Mouse (Mus musculus) testis, adult 2 months (tissue): ENCODE data around the gene Ugt1a5. TPM values are rescaled to one million over a fixed set of nuclear protein-coding genes. Genes with fewer than 3 reads are reported as not detected.
A peak's percentile ranks its signal among the peaks of the same experiment; 100 is the strongest.

Experiments used
- H3K27ac ChIP-seq: fragments of 200-500 bp; 2 replicates; pipeline ENCODE4 v1.5.1; 2012; ENCODE audit warnings: low read depth, low read length; ENCODE audit not compliant: control insufficient read depth, insufficient read depth
- H3K27me3 ChIP-seq: fragments of 200-500 bp; 2 replicates; pipeline ENCODE4 v1.6.1; 2012; ENCODE audit warnings: mild to moderate bottlenecking, low read length, moderate library complexity; ENCODE audit not compliant: control insufficient read depth, insufficient read depth
- H3K36me3 ChIP-seq: fragments of 200-500 bp; 2 replicates; pipeline ENCODE4 v1.6.1; 2012; ENCODE audit warnings: mild to moderate bottlenecking, low read length; ENCODE audit not compliant: control insufficient read depth, insufficient read depth
- H3K4me1 ChIP-seq: fragments of 200-500 bp; 2 replicates; pipeline ENCODE4 v1.6.1; 2012; ENCODE audit warnings: low read length; ENCODE audit not compliant: control insufficient read depth, insufficient read depth
- H3K4me3 ChIP-seq: fragments of 200-500 bp; 2 replicates; pipeline ENCODE4 v1.5.1; 2012; ENCODE audit warnings: low read depth, mild to moderate bottlenecking, low read length, moderate library complexity, mixed read lengths; ENCODE audit not compliant: control insufficient read depth
- CTCF ChIP-seq: fragments of 200-500 bp; IDR thresholded peaks from 2 replicates; pipeline ENCODE4 v1.5.1; 2012; ENCODE audit warnings: low read depth, mild to moderate bottlenecking, inconsistent platforms, low read length, moderate library complexity; ENCODE audit not compliant: control insufficient read depth, insufficient read depth, insufficient replicate concordance
- POLR2A ChIP-seq: fragments of 200-500 bp; IDR thresholded peaks from 2 replicates; pipeline ENCODE4 v1.6.1; 2012; ENCODE audit warnings: low read depth, mild to moderate bottlenecking, inconsistent platforms, low read length, moderate library complexity; ENCODE audit not compliant: control insufficient read depth
- polyA plus RNA-seq: library from polyadenylated mRNA; depleted of rRNA; stranded (reverse); fragments of >200 nt; gene quantifications from 2 replicates; pipeline ENCODE4 v1.2.3, GENCODE M21; 2012

The Ugt1a5 gene
- polyA plus RNA-seq, 1 experiment, result 0.09 TPM

GRCm38 (mm10) chr1:88205294-88205922, 39.6 kb downstream of the Ugt1a5 start, which contains the start of gene Dnajb3:
Gene Dnajb3 (minus strand): TSS chr1:88205782.
- TF ChIP-seq POLR2A (peak; percentile 100), CTCF (no peak)
- Histone ChIP-seq H3K4me1 (peaks cover 2% of the 10 kb centered on the region; the same call in 1 of the 2 replicates), H3K27me3 (no peaks in the 10 kb centered on the region), H3K36me3 (no peaks in the 10 kb centered on the region; the same call in none of the 2 replicates), H3K4me3 (peak within 1 kb of the TSS; percentile 97), H3K27ac (peak within 1 kb of the TSS; percentile 100)

- no peaks in the 10 kb centered on the region; the same call in none of the 2 replicates for H3K36me3 ChIP-seq
- H3K27ac ChIP-seq, result no peak overlapping the region
- no peaks in the 10 kb centered on the region for H3K27me3 ChIP-seq
- H3K4me1 ChIP-seq, result peaks cover 2% of the 10 kb centered on the region; the same call in 1 of the 2 replicates
- peak overlapping the region; percentile 63 for H3K4me3 ChIP-seq
- TF ChIP-seq POLR2A (no peak), CTCF (no peak)
These were observed 41.1 kb downstream of the Ugt1a5 start for GRCm38 (mm10) chr1:88206843-88207479.

- H3K27me3 ChIP-seq, result no peaks in the 10 kb centered on the region
- no peak within 1 kb of the TSS for H3K27ac ChIP-seq
- no peaks in the 10 kb centered on the region for H3K4me1 ChIP-seq
- H3K4me3 ChIP-seq, result no peak within 1 kb of the TSS
- TF ChIP-seq POLR2A, result no peak
- TF ChIP-seq CTCF, result no peak
- H3K36me3 ChIP-seq, result no peaks in the 10 kb centered on the region
These were observed 46.0 kb downstream of the Ugt1a5 start, which contains the start of gene Ugt1a1 for GRCm38 (mm10) chr1:88211812-88212211. Gene Ugt1a1 (plus strand): TSS chr1:88211959.

- Histone ChIP-seq H3K27me3 (no peaks in the 10 kb centered on the region), H3K27ac (no peak overlapping the region), H3K4me1 (no peaks in the 10 kb centered on the region), H3K4me3 (no peak overlapping the region), H3K36me3 (no peaks in the 10 kb centered on the region)
- no peak for TF ChIP-seq CTCF
These were observed 46.7 kb downstream of the Ugt1a5 start for GRCm38 (mm10) chr1:88212341-88213045.

- H3K27me3 ChIP-seq, result no peaks in the 10 kb centered on the region
- H3K36me3 ChIP-seq, result no peaks in the 10 kb centered on the region
- H3K27ac ChIP-seq, result no peak overlapping the region
- no peak overlapping the region for H3K4me3 ChIP-seq
- H3K4me1 ChIP-seq, result no peaks in the 10 kb centered on the region
- no peak for TF ChIP-seq POLR2A
- no peak for TF ChIP-seq CTCF
These were observed 47.2 kb downstream of the Ugt1a5 start for GRCm38 (mm10) chr1:88213061-88213460.

- Histone ChIP-seq H3K27me3 (no peaks in the 10 kb centered on the region), H3K36me3 (no peaks in the 10 kb centered on the region), H3K4me3 (no peak overlapping the region), H3K27ac (no peak overlapping the region), H3K4me1 (no peaks in the 10 kb centered on the region)
- no peak for TF ChIP-seq CTCF
- TF ChIP-seq POLR2A, result no peak
These were observed 48.1 kb downstream of the Ugt1a5 start for GRCm38 (mm10) chr1:88213766-88214461.
